Mouse (Mus musculus) erythroblast, adult 5-6 weeks (primary cell): ENCODE data around the gene Zdhhc17. TPM values are rescaled to one million over a fixed set of nuclear protein-coding genes. Genes with fewer than 3 reads are reported as not detected.

Source experiments
- ATAC-seq: replicated peaks from 2 replicates; pipeline ENCODE4 v1.8.0; 2016; ENCODE audit warnings: moderate number of reproducible peaks, mild to moderate bottlenecking, moderate TSS enrichment, inconsistent platforms; ENCODE audit not compliant: poor library complexity, low FRiP score, severe bottlenecking
- total RNA-seq, 2 experiments: library from RNA; stranded (forward) in 1 of 2; stranded (reverse) in 1 of 2; fragments of 150-400 nt in 1 of 2; fragments of 200-764, 138-1000 nt in 1 of 2; gene quantifications; 2 replicates each; pipeline versions ENCODE4 v1.2.3 to v1.2.4; 2015 to 2017; ENCODE audit warnings: low replicate concordance in 2 of 2

The Zdhhc17 gene
- total RNA-seq, 2 experiments from 2014 or later: 15.8 to 54.4 TPM

- no peak for ATAC-seq
Observed at GRCm38 (mm10) chr10:110962172-110962571, 47.8 kb downstream of the Zdhhc17 start.

GRCm38 (mm10) chr10:110960841-110961240, 49.1 kb downstream of the Zdhhc17 start:
- ATAC-seq: no peak

- ATAC-seq: no peak
Observed at GRCm38 (mm10) chr10:110959781-110960180, 50.2 kb downstream of the Zdhhc17 start.

- 0 out of 2 replicates have a peak, but pooled peaks have one; percentile 15 for ATAC-seq
Observed at GRCm38 (mm10) chr10:110958879-110959278, 51.1 kb downstream of the Zdhhc17 start.

- ATAC-seq: no peak
Observed at GRCm38 (mm10) chr10:110952937-110953451, 56.9 kb downstream of the Zdhhc17 start.

- ATAC-seq: no peak
Observed at GRCm38 (mm10) chr10:110952271-110952670, 57.7 kb downstream of the Zdhhc17 start.

GRCm38 (mm10) chr10:110951748-110952147, 58.2 kb downstream of the Zdhhc17 start:
- no peak for ATAC-seq

GRCm38 (mm10) chr10:110951112-110951511, 58.8 kb downstream of the Zdhhc17 start:
- no peak for ATAC-seq

- no peak for ATAC-seq
Observed at GRCm38 (mm10) chr10:110947574-110947973, 62.4 kb downstream of the Zdhhc17 start.

- no peak for ATAC-seq
Observed at GRCm38 (mm10) chr10:110945966-110946365, 64.0 kb downstream of the Zdhhc17 start.

- no peak for ATAC-seq
Observed at GRCm38 (mm10) chr10:110944175-110944574, 65.8 kb downstream of the Zdhhc17 start.

- ATAC-seq: no peak
Observed at GRCm38 (mm10) chr10:110942806-110943205, 67.1 kb downstream of the Zdhhc17 start.

GRCm38 (mm10) chr10:110941968-110942367, 68.0 kb downstream of the Zdhhc17 start:
- ATAC-seq: no peak

- ATAC-seq: no peak
Observed at GRCm38 (mm10) chr10:110940740-110941398, 69.1 kb downstream of the Zdhhc17 start.

GRCm38 (mm10) chr10:110939717-110940116, 70.2 kb downstream of the Zdhhc17 start:
- ATAC-seq: no peak

- ATAC-seq: no peak
Observed at GRCm38 (mm10) chr10:110938841-110939549, 70.9 kb downstream of the Zdhhc17 start.

- ATAC-seq: no peak
Observed at GRCm38 (mm10) chr10:110938361-110938760, 71.6 kb downstream of the Zdhhc17 start.

GRCm38 (mm10) chr10:110935669-110936068, 74.3 kb downstream of the Zdhhc17 start:
- ATAC-seq: no peak

GRCm38 (mm10) chr10:110935081-110935480, 74.9 kb downstream of the Zdhhc17 start:
- ATAC-seq: no peak

GRCm38 (mm10) chr10:110933584-110933983, 76.4 kb downstream of the Zdhhc17 start:
- no peak for ATAC-seq

- ATAC-seq: no peak
Observed at GRCm38 (mm10) chr10:110931913-110932560, 77.9 kb downstream of the Zdhhc17 start.
